Mouse (Mus musculus) granulocyte monocyte progenitor cell, adult 5-6 weeks (primary cell): ENCODE measurements around the gene Tenm1. TPM values are rescaled to one million over a fixed set of nuclear protein-coding genes. Genes with fewer than 3 reads are reported as not detected.

ENCODE experiments used
- total RNA-seq, 2 experiments: library from RNA; stranded (forward) in 1 of 2; stranded (reverse) in 1 of 2; fragments of 200-712, 200-1000 nt in 1 of 2; fragments of >200 nt in 1 of 2; fragmentation: Nextera tagmentation in 1 of 2; gene quantifications; 2 replicates each; pipeline ENCODE4 v1.2.3; 2014 to 2017

The Tenm1 gene
- total RNA-seq, 2 experiments from 2014 or later: not detected

Other genes with a start within 250 kb of the Tenm1 start
- not detected in 2 replicates for gene Tex13c1, start 162.0 kb upstream of the Tenm1 start, total RNA-seq (2014; fragmentation: Nextera tagmentation)
- gene Tex13c1, start 162.0 kb upstream of the Tenm1 start, total RNA-seq (2017): not detected in 2 replicates